Mouse (Mus musculus): ENCODE measurements around the gene Esrrg.

GRCm38 (mm10) chr1:188209025-188209424, 600.4 kb downstream of the Esrrg start:
- TF ChIP-seq USF2 (conservative IDR thresholded peaks at IDR 0.05; ENCODE audit: low read depth, low read length), result no peak
- no peak for TF ChIP-seq ETS1 (conservative IDR thresholded peaks at IDR 0.05; ENCODE audit: low read depth, low read length)
- TF ChIP-seq MYC (IDR thresholded peaks at IDR 0.05; ENCODE audit: low read depth, low read length), result no peak
- TF ChIP-seq JUND (conservative IDR thresholded peaks at IDR 0.05; ENCODE audit: low read depth, low read length), result no peak
- TF ChIP-seq POLR2AphosphoS2 (IDR thresholded peaks at IDR 0.05; ENCODE audit: low read depth, low read length), result no peak
- no peak for TF ChIP-seq TBP (conservative IDR thresholded peaks at IDR 0.05; ENCODE audit: low read depth, low read length)
- TF ChIP-seq POLR2A (IDR thresholded peaks at IDR 0.05; ENCODE audit: low read depth, low read length), result no peak
- TF ChIP-seq ZMIZ1 (IDR thresholded peaks at IDR 0.05; ENCODE audit: low read depth, low read length), result no peak
- TF ChIP-seq CTCF (conservative IDR thresholded peaks at IDR 0.05 in 1 of 2, IDR thresholded peaks at IDR 0.05 in 1 of 2; ENCODE audit: low read depth in 2 of 2, low read length in 2 of 2), result no peak
- no peak for TF ChIP-seq KAT2A (IDR thresholded peaks at IDR 0.05; ENCODE audit: insufficient replicate concordance, low read length)
- no peak for TF ChIP-seq EP300 (IDR thresholded peaks at IDR 0.05; ENCODE audit: low read length)
- TF ChIP-seq MAX (IDR thresholded peaks at IDR 0.05; ENCODE audit: low read length), result no peak
- no peak for TF ChIP-seq ELF1 (IDR thresholded peaks at IDR 0.05; ENCODE audit: low read depth, low read length)
- TF ChIP-seq IRF4 (IDR thresholded peaks at IDR 0.05; ENCODE audit: low read depth, low read length), result no peak
